Mouse (Mus musculus) heart, postnatal 25 days (tissue): ENCODE data around the gene Spata25. TPM values are rescaled to one million over a fixed set of nuclear protein-coding genes. Genes with fewer than 3 reads are reported as not detected.
"Not testable (repeated sequence)": the region's sequence is repeated elsewhere in the genome, so short reads cannot be mapped to it uniquely, and the experiment has no call there.

Experiments
- DNase-seq: peaks from one replicate; pipeline ENCODE4 v3.0.0; 2022; ENCODE audit warnings: low spot score
- intact Hi-C: fragments of 180-260 bp; cut with DNase I; formaldehyde crosslinking; loops from one replicate; pipeline ENCODE4 v1.15.1; 2025
- total RNA-seq, 2 experiments: library from RNA; stranded (reverse); gene quantifications; 2 replicates each; pipeline ENCODE4 v1.2.3; 2021

The Spata25 gene
- total RNA-seq, 2 experiments from 2014 or later, result 0.42 to 0.64 TPM

DNA sequence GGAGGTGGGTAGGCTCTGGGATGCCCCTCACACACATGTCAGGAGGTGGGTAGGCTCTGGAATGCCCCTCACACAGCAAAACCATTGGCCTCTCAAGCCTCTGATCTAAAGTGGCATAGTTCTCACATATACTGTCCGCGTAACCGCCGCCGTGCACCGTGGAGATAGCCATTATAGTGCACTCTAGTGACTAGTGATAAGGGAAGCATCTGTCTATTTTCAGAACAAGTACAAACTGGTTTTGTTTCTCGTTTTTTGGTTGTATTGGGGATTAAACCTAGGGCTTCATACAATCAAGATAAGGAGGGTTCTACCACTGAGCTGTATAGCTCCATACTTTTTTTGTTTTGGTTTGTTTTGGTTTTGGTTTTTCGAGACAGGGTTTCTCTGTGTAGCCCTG, 12.5 kb downstream of the Spata25 start:
- no peak for DNase-seq
- intact Hi-C loops, result no loop called here

DNA sequence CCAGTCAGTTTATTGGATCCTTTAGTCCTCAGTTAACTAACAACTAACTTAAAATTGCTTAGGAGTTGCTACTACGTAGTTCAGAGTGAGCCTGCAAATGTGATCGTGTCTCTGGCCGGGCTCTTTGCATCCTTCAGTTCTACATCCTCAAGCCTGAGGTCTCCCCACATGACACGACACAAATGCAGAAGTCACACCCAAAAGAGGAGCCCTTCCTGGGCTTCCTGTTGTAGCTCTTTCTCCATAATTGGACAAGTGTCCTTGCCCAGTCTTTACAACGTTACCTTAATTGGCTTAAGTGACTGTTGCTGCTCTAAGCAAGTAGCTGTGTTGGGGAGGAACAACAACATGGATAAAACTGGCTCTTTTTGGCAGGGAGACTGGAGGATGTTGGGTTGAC, 13.0 kb downstream of the Spata25 start:
- DNase-seq, result no peak
- intact Hi-C loops, result no loop called here

DNA sequence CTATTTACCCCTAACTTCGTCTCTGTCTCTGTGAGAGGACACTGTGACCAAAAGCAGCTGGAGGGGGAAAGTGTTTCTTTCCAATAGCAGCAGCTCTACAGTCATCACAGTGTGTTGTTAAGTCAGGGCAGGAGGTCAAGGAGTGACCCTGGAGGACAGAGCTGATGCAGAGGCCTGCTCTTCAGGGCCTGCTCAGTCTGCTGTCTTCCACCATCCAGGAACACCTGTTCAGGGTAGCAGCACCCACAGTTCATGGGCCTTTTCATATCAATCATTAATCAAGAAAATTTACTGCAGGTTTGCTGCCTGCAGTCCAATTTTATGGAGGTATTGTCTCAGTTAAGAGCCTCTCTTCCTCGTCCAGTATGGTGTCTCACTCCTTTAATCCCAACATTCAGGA, 14.8 kb downstream of the Spata25 start:
- DNase-seq, result no peak
- intact Hi-C loops, result no loop called here

DNA sequence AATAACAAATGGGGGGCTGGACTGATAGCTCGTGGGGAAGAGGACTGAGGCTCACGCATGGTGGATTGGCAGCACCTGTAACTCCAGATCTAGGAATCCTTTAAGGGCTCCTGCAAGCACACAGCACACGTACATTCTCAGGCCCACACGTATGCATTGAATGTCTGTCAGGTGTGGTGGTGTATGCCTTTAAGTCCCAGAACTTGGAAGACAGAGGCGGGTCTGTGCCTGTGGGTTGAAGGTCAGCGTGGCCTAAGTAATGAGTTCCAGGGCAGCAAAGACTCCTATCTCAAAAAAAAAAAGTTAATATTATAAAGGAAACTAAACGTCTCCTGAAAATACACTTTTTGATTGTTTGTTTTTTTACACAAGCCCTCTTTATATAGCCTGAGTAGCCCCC, 21.7 kb downstream of the Spata25 start:
- DNase-seq, result no peak

DNA sequence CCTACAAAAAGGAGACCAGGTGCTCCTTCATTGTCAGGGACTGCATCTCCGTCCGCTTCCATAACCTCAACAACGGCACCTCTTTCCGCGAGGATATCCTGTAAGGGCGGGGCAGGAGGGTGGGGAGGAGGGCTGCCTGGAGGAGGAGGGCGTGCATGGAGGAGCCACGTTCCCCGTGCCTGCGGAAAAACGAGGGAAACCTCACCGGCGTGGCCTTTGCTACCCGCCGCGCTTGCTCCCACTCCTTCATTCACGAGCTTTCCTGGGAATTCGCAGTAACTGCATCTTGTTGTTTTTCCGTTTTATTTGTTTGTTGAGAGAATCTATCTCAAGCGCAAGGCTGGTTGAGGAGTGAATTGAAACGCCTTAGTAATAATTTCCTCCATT, 23.0 kb downstream of the Spata25 start:
- intact Hi-C loops, result no loop called here
- DNase-seq, result no peak

More for the DNA sequence above, 21.7 kb downstream of the Spata25 start:
- intact Hi-C loops, result no loop called here

DNA sequence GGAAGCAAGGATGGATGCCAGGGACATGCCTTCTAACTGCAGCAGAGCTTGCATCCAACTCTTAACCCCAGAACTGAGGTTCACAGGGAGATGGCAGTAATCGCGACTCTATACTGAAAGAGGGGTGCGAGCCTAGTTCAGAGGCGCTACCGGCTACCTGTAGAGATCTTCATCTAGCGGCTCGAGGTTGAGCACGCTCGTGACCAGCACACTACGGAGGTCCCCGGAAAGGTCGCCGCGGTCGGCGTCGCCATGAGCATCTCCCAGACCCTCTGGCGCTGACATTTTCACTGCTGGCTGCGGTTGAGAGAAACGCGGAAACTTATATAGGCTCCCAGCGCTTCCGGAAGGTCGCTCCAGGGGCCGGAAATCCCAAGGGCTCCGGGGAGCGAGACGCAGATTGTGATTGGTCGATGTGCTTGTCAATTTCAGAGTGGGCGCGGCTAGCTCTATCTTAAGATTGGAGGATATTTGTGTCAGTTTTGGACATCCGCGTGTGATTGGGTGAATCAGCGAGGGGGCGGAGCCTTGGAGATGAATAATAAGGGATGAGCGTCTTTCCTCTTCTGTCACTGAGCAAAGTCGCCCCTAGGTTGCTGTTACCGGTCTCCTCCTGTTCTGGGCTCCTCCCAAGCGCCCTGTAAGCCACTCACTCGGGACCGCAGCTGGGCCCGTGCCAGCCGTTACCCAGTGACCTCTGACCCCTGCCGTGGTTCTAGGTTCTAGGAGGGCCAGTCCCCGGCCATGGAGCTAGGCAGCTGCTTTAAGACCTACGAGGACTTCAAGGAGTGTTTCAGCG, 23.6 kb downstream of the Spata25 start, which contains the start of the genes Acot8 and Zswim3:
Gene Acot8, minus strand, starts transcription at position 350 of the 799 bp plus-strand sequence.
Gene Zswim3, plus strand, starts transcription at position 566 of the 799 bp plus-strand sequence.
- peak; percentile 96 for DNase-seq
- intact Hi-C loops, result loop anchor here (5.0 kb wide), 1 partner anchor 212 kb away; the partner anchor contains the start of gene Eppin

DNA sequence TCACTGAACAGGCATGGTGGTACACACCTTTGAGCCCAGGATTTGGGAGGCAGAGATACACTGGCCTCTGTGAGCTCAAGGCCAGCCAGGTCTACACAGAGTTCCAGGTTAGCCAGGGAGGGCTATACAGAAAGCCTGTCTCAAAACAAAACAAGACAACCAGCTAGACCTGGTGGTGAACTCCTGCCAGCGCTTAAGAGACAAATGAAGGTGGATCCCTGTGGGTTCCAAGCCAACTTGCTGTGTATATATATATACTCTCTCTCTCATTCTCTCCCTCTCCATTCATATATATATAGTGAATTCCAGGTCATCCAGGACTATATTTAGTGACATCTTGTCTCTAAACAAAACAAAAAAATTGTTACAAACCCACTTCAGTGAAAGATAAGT, 24.4 kb downstream of the Spata25 start:
- intact Hi-C loops, result loop anchor here (5.0 kb wide), 1 partner anchor 212 kb away; the partner anchor contains the start of gene Eppin
- no peak for DNase-seq

DNA sequence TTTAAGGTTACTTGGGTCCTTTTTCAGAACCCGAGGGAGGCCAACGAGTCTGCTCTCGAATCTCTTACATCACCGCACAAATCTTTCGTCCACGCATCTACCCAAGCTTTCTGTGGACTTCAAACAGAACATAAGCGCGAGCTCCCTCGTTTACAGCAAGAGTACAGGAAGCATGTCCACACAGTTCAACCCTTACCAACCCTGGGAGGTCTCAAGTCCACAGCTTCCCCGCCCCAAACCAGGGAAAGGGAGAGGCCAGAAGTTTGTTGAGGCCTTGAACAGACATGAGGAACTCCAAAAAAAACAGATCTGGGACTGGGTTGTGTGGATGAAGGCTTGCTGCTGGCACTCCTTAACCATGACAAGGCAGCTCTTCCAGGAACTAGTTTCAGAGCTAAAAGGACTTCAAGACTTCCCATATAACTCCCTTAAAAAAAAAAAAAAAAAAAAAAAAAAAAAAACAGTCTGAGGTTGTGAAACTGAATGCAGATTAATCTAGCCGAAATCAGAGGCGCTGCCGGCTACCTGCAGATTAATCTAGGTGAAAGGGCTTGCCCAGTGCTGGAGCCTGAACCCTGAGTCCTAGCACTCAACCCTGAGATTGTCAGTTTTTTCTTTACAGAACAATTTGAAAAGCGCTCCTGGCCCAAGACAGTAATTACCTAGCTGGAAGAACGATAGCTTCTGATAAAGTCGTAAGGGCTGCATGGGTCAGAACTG, 25.0 kb downstream of the Spata25 start:
- DNase-seq, result no peak
- intact Hi-C loops, result loop anchor here (5.0 kb wide), 1 partner anchor 211 kb away; the partner anchor contains the start of gene Eppin

DNA sequence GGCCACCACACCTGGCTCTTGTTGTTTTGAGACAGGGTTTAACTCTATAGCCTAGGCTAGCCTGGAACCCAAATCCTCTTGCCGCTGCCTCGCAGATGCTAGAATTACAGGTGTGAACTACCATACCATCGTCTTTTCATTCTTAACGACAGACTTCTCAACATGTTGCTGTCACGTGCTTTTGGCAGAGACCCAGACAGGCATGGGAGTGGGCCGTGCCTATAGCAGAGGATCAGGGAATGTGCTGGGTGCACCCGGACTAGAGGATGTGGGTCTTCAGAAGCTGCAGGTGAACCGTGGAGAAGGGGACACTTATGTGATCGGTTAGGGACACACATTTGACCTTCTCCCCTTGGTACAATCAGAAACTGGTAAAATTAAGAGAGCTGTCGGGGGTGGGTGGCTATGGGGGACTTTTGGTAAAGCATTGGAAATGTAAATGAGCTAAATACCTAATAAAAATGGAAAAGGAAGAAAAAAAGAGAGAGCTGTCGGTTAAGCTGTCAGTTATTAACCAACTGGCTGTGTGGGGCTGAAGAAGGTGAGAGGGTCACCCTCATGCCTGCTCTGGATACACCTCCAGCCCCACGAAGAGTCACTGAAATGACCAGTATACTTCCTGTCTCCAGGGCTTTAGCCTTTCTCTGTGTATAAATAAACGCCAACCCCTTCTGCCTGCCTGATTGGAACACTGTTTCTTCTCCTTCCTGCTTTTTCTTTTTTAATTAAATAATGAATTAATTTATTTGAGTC, 27.9 kb downstream of the Spata25 start:
- DNase-seq, result no peak
- intact Hi-C loops, result loop anchor here (5.0 kb wide), 1 partner anchor 208 kb away; the partner anchor contains the start of gene Eppin

DNA sequence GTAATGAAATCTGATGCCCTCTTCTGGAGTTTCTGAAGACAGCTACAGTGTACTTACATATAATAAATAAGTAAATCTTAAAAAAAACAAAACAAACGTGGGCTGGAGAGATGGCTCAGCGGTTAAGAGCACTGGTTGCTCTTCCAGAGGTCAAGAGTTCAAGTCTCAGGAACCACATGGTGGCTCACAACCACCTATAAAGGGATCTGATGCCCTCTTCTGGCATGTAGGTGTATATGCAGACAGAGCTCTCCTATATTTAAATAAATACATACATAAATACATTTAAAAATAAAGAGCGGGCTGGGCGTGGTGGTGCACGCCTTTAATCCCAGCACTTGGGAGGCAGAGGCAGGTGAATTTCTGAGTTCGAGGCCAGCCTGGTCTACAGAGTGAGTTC, 29.8 kb downstream of the Spata25 start:
- intact Hi-C loops, DNase-seq: not testable (repeated sequence)

DNA sequence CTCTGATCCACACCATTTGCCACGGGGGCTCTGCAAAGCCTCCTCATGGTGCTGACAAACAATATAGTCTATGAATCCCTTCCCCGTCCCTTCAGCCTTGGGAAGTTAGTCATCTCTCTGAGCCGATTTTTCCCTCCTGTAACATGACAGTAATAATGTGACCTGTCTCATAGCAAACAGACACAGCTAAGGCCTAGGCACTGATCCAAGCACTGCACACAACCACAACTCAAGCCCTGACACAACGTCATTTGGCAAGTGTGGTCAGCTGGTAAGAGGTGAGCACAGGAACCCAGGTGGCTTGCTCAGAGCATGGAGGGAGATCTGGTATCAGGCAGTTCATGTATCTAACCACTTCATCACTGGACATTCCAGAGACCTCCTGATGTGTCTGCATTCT, 32.5 kb downstream of the Spata25 start:
- intact Hi-C loops, result no loop called here

DNA sequence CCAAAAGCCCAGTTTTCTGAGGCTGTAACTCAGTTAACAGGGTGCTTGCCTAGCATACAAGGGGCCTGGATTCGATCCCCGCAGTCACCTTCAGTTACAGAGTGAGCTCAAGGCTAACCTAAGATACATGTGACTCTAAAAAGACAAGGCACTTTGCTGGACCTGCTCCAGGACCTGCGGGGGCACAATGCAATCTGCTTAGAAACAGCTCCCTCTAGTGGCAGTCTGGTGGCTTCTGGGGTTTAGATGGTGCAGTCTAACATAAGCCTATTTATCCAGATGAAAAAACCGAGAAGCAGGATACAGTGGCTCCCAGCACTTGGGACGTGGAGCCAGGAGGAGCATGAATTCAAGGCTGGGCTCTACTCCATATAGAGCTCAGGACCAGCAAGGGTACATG, 34.0 kb downstream of the Spata25 start:
- intact Hi-C loops, result loop anchor here (5.0 kb wide), 1 partner anchor 117 kb away; no protein-coding TSS in a partner anchor
- DNase-seq, result peak; percentile 47

More for the DNA sequence above, 32.5 kb downstream of the Spata25 start:
- no peak for DNase-seq

DNA sequence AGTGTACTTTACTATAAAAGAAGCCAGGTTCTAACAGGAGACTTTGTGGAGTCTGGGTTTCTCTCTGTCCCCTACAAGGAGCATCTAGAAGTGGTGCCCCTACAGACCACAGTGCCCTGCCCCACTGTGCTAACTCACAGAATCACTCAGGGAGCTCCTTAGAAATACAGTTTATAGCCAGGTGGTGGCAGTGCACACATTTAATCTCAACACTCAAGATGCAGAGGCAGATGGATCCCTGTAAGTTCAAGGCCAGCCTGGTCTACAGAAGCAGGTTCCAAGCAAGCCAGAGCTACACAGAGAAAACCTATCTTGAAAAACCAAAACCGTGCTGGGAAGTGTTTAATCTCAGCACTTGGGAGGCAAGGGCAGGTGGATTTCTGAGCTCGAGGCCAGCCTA, 34.6 kb downstream of the Spata25 start:
- intact Hi-C loops, result loop anchor here (5.0 kb wide), 1 partner anchor 116 kb away; no protein-coding TSS in a partner anchor
- no peak for DNase-seq

DNA sequence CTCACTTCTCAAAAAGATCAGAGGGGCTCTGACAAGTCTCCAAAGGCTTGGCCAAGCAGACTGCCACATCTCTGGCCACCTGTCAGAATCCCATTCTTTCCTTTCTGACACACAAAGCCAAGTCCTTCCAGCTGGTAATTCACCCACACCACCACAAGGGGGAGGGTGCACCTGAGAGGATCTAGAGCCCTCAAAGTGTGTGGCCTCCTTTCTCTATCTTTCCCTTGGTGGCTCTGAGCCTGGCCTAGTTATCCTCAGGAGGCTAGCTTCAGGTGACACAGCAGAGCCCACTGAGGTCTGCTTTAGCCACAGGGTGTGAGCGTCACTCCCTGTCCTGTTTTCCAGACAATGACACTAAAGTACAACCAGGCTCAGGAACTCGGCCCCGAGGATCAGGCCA, 35.1 kb downstream of the Spata25 start:
- intact Hi-C loops, result loop anchor here (5.0 kb wide), 1 partner anchor 116 kb away; no protein-coding TSS in a partner anchor
- DNase-seq, result no peak

DNA sequence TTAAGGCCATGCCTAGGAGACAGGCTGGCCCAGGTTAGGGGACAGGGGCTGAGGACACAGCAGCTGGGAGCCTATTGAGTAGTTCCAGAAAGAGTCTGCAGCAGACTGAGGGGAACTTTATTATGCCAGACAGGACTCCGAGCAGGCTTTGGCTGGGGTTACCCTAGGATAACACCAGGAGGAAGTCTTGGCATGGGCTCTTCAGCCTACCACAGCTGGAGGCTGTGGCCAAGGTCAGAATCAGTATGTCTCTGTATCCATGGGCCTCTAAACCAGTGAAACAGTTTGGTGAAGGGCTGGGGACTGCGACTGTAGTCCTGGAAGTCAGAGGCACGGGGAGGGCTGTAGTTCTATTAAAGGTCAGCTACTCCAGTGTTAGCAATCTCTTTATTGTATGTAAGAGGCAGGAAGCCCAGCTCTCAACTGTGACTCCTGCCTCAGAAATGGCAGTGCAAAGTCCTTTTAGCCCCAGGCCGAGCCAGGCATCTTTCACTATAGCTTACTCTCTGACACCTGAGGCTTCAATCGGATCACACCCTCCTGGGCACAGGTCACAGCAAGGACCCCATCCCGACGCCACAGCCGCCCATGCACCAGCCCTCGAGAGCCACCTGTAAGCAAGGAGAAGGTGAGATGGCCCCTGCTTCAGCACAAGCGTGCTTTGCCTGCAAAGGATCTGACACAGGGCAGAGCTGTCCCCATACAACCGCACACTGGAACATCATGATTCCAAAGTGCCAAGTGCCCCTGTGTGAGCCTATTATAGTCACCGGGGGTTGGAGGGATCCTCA, 35.7 kb downstream of the Spata25 start:
- DNase-seq, result no peak
- intact Hi-C loops, result loop anchor here (5.0 kb wide), 1 partner anchor 115 kb away; no protein-coding TSS in a partner anchor

DNA sequence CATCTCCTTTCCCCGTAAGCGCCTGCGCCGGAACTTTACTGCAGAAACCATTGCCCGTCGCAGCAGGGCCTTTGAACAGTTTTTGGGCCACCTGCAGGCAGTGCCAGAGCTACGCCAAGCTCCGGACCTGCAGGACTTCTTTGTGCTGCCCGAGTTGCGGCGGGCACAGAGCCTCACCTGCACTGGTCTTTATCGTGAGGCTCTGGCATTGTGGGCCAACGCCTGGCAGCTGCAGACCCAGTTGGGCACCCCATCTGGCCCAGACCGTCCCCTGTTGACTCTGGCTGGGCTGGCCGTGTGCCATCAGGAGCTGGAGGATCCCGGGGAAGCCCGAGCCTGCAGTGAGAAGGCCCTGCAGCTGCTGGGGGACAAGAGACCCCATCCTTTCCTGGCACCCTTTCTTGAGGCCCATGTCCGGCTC, 36.5 kb downstream of the Spata25 start:
- no peak for DNase-seq
- intact Hi-C loops, result loop anchor here (5.0 kb wide), 1 partner anchor 115 kb away; no protein-coding TSS in a partner anchor

DNA sequence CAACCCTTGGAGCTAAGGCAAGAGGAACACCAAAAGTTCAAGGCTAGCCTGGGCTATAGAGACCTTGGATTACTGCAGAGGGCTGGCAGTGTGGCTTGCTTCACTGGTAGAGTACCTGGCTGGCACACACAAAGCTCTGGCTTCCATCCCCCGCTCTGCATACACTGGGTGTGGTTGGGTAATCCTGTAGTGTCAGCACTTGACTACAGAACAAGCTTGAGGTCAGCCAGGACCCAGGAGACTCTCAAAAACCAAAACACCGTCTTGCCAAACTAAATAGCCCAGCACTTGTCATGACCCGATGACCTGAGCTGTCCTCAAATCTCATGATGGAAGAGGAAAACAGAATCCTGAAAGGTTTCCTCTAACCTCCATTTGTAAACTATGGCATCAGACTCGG, 37.9 kb downstream of the Spata25 start:
- DNase-seq, result no peak
- intact Hi-C loops, result loop anchor here (5.0 kb wide), 1 partner anchor 113 kb away; no protein-coding TSS in a partner anchor

DNA sequence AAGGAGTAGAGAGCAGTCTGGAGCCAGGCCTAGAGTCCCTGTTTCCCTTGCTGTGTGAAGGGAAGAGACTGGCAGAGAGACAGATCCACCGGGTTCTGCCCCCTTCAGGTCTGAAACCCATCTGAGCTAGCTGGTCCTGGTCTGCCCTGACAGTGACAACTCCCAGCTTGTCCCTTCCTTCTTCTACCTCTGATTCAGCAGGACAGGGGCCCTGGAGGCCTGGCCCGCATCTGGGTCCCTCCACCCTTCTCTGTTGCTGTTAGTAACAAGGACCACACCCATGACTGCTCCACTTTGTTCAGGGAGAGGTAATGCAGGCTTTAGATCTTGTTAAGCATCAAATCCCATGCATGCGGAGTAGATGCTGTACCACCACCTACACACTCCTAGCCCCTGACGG, 39.9 kb downstream of the Spata25 start:
- no peak for DNase-seq
- intact Hi-C loops, result no loop called here

DNA sequence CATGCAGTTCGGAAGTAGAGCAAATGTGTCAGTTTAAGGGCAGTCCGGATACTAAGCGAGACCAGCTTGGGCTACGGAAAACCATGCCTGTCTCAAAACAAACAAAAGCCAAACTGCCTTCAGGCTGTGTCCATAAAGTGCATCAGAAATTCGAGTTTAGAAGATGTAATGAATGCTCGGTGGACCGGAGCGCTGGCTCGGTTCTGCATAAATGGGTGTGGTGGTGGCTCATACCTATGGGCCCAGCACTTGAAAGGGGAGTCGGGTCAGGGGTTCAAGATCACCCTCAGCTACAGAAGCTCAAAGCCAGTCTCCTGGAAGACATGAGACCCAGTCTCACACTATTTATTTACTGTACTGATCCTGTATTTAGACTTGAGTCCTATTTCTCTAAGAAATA, 40.6 kb downstream of the Spata25 start:
- DNase-seq, result no peak
- intact Hi-C loops, result no loop called here
